Mouse (Mus musculus): ENCODE data around the gene Sh3gl2.

DNA sequence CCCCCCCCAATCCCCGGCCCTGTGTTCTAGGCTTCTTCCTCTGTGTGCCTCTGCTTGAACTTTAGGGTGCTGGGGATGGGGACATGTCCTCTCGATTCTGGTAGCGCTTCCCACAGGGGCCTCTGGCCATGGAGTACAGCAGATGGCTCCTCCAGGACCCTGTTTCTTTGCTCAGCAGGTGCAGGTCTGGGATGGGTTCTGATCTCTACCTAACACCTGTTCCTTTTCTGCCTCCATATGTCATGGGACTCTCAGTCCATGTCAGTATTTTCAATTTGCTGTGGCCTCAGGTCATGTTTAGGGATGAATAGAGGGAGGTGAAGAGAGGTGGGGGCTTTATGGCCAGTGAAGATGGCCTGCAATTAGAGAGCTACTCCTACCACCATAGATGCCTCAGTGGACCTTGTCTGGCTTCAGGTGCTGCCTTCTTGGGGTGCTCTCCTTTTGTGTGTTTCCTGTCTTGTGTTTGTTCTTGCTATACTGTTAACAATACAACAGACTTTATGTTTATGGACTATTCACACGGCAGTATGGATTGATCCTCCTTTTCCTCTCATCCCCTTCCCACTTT, 52.9 kb downstream of the Sh3gl2 start:
- no peak for TF ChIP-seq CTCF (IDR thresholded peaks at IDR 0.05; ENCODE audit: low read depth)
- no peak for TF ChIP-seq EP300 (optimal IDR thresholded peaks at IDR 0.05)
